Mouse (Mus musculus): ENCODE data around the gene Rbfox1. TPM values are rescaled to one million over a fixed set of nuclear protein-coding genes. Genes with fewer than 3 reads are reported as not detected.

Gene Rbfox1
- polyA plus RNA-seq, 1 experiment from 2014 or later = 7.5 TPM

DNA sequence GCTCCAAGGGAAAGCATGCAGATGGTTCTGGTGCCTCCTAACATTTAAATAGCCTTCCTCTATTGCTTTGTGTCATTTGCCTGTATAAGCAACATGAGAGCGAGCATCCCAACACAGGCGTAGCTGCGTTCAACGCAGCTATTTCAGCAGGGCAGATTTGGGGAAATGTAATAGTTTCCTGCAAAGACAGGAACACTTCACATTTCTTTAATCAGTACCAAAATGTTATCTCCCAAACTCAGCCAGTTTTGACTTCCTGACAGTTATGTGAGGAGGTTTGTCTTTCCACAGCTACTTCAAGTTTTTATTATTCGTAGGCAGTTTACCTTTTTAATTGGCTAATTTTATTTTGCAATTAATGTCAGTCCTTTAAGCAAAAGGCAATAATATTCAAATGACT lies 1149.1 kb downstream of the Rbfox1 start:
- no peak overlapping the region for H3K4me2 ChIP-seq (replicated peaks; ENCODE audit: low read depth, low read length)
- 0 out of 2 replicates have a peak, but pooled peaks cover 5% of the 10 kb centered on the region for H3K4me1 ChIP-seq (ENCODE audit: control insufficient read depth, insufficient read depth, low read length)
- 86% methylated on average over 5 of the region's 5 CpGs for WGBS
- no peak overlapping the region for H3K4me3 ChIP-seq (ENCODE audit: low read length)
- no peak for ATAC-seq (ENCODE audit: low FRiP score, low TSS enrichment)
- H3K9ac ChIP-seq (ENCODE audit: low read depth, low read length) = no peak overlapping the region
- H3K27ac ChIP-seq (ENCODE audit: low read depth, low read length) = no peak overlapping the region
- H3K27me3 ChIP-seq (ENCODE audit: control insufficient read depth, insufficient read depth, low read length) = peaks cover 6% of the 10 kb centered on the region; the same call in 1 of the 2 replicates
- H3K9me3 ChIP-seq (ENCODE audit: control insufficient read depth, low read length) = no peaks in the 10 kb centered on the region
- no peaks in the 10 kb centered on the region for H3K36me3 ChIP-seq (ENCODE audit: control insufficient read depth, insufficient read depth, low read length)

DNA sequence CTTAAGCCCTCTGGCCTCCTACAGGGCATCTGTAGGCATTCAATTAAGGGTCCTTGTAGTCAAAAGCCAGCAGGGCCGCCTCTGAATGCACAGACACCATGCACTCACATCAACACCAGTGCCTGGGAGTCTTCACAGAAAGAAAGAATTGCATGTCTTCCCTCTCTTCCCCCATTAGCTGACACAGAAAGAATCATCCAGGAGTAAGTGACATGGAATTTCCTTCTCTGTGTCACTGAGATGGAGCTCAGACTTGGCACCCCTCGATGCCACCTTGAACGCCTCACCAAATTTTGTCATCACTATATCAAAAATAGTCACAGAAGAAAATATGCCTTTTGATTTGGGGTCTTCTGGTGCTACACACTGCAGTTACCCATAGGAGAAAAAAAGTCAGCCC lies 1151.4 kb downstream of the Rbfox1 start:
- Histone ChIP-seq H3K4me1 (ENCODE audit: control insufficient read depth, insufficient read depth, low read length) (0 out of 2 replicates have a peak, but pooled peaks cover 5% of the 10 kb centered on the region), H3K27me3 (ENCODE audit: control insufficient read depth, insufficient read depth, low read length) (peaks cover 12% of the 10 kb centered on the region; the same call in 1 of the 2 replicates), H3K36me3 (ENCODE audit: control insufficient read depth, insufficient read depth, low read length) (no peaks in the 10 kb centered on the region), H3K27ac (ENCODE audit: low read depth, low read length) (no peak overlapping the region), H3K9me3 (ENCODE audit: control insufficient read depth, low read length) (no peaks in the 10 kb centered on the region), H3K9ac (ENCODE audit: low read depth, low read length) (no peak overlapping the region), H3K4me2 (replicated peaks; ENCODE audit: low read depth, low read length) (no peak overlapping the region), H3K4me3 (ENCODE audit: low read length) (no peak overlapping the region)
- WGBS = 81% methylated on average over 3 of the region's 3 CpGs
- ATAC-seq (ENCODE audit: low FRiP score, low TSS enrichment) = no peak

- Histone ChIP-seq H3K27ac (ENCODE audit: low read depth, low read length) (no peak overlapping the region), H3K9ac (ENCODE audit: low read depth, low read length) (no peak overlapping the region), H3K4me1 (ENCODE audit: control insufficient read depth, insufficient read depth, low read length) (0 out of 2 replicates have a peak, but pooled peaks cover 5% of the 10 kb centered on the region), H3K27me3 (ENCODE audit: control insufficient read depth, insufficient read depth, low read length) (peaks cover 12% of the 10 kb centered on the region; the same call in 1 of the 2 replicates), H3K4me3 (ENCODE audit: low read length) (no peak overlapping the region), H3K9me3 (ENCODE audit: control insufficient read depth, low read length) (no peaks in the 10 kb centered on the region), H3K36me3 (ENCODE audit: control insufficient read depth, insufficient read depth, low read length) (no peaks in the 10 kb centered on the region), H3K4me2 (replicated peaks; ENCODE audit: low read depth, low read length) (no peak overlapping the region)
- no peak for ATAC-seq (ENCODE audit: low FRiP score, low TSS enrichment)
- 62% methylated on average over 8 of the region's 8 CpGs for WGBS
Observed at GRCm38 (mm10) chr16:7036988-7037387, 1151.8 kb downstream of the Rbfox1 start.

- H3K4me1 ChIP-seq (ENCODE audit: control insufficient read depth, insufficient read depth, low read length) = 0 out of 2 replicates have a peak, but pooled peaks cover 5% of the 10 kb centered on the region
- peaks cover 12% of the 10 kb centered on the region; the same call in 1 of the 2 replicates for H3K27me3 ChIP-seq (ENCODE audit: control insufficient read depth, insufficient read depth, low read length)
- H3K4me3 ChIP-seq (ENCODE audit: low read length) = peak overlapping the region; percentile 38
- H3K27ac ChIP-seq (ENCODE audit: low read depth, low read length) = no peak overlapping the region
- no peaks in the 10 kb centered on the region for H3K9me3 ChIP-seq (ENCODE audit: control insufficient read depth, low read length)
- no peak overlapping the region for H3K9ac ChIP-seq (ENCODE audit: low read depth, low read length)
- H3K4me2 ChIP-seq (replicated peaks; ENCODE audit: low read depth, low read length) = peak overlapping the region; percentile 49
- ATAC-seq (ENCODE audit: low FRiP score, low TSS enrichment) = peak; percentile 43; the same call in 1 of the 2 replicates
- H3K36me3 ChIP-seq (ENCODE audit: control insufficient read depth, insufficient read depth, low read length) = no peaks in the 10 kb centered on the region
- 1% methylated on average over 18 of the region's 18 CpGs for WGBS
Observed at GRCm38 (mm10) chr16:7038639-7039260, 1153.6 kb downstream of the Rbfox1 start.

- peak overlapping the region; percentile 49 for H3K4me2 ChIP-seq (replicated peaks; ENCODE audit: low read depth, low read length)
- WGBS = under 1% methylated on average over 27 of the region's 30 CpGs
- H3K4me3 ChIP-seq (ENCODE audit: low read length) = peak overlapping the region; percentile 38
- peaks cover 12% of the 10 kb centered on the region; the same call in 1 of the 2 replicates for H3K27me3 ChIP-seq (ENCODE audit: control insufficient read depth, insufficient read depth, low read length)
- peak overlapping the region; percentile 42; the same call in 1 of the 2 replicates for H3K9ac ChIP-seq (ENCODE audit: low read depth, low read length)
- no peak overlapping the region for H3K27ac ChIP-seq (ENCODE audit: low read depth, low read length)
- no peaks in the 10 kb centered on the region for H3K9me3 ChIP-seq (ENCODE audit: control insufficient read depth, low read length)
- ATAC-seq (ENCODE audit: low FRiP score, low TSS enrichment) = peak; percentile 45; the same call in 1 of the 2 replicates
- H3K4me1 ChIP-seq (ENCODE audit: control insufficient read depth, insufficient read depth, low read length) = 0 out of 2 replicates have a peak, but pooled peaks cover 5% of the 10 kb centered on the region
- no peaks in the 10 kb centered on the region for H3K36me3 ChIP-seq (ENCODE audit: control insufficient read depth, insufficient read depth, low read length)
Observed at GRCm38 (mm10) chr16:7039404-7040367, 1154.5 kb downstream of the Rbfox1 start.

GRCm38 (mm10) chr16:7040691-7041090 lies 1155.5 kb downstream of the Rbfox1 start:
- 27% methylated on average over 6 of the region's 6 CpGs for WGBS
- peak; percentile 45; the same call in 1 of the 2 replicates for ATAC-seq (ENCODE audit: low FRiP score, low TSS enrichment)
- Histone ChIP-seq H3K27ac (ENCODE audit: low read depth, low read length) (no peak overlapping the region), H3K4me3 (ENCODE audit: low read length) (no peak overlapping the region), H3K9ac (ENCODE audit: low read depth, low read length) (no peak overlapping the region), H3K4me2 (replicated peaks; ENCODE audit: low read depth, low read length) (no peak overlapping the region; the same call in 1 of the 2 replicates), H3K27me3 (ENCODE audit: control insufficient read depth, insufficient read depth, low read length) (peaks cover 12% of the 10 kb centered on the region; the same call in 1 of the 2 replicates), H3K4me1 (ENCODE audit: control insufficient read depth, insufficient read depth, low read length) (0 out of 2 replicates have a peak, but pooled peaks cover 5% of the 10 kb centered on the region), H3K36me3 (ENCODE audit: control insufficient read depth, insufficient read depth, low read length) (no peaks in the 10 kb centered on the region), H3K9me3 (ENCODE audit: control insufficient read depth, low read length) (no peaks in the 10 kb centered on the region)

- Histone ChIP-seq H3K4me2 (replicated peaks; ENCODE audit: low read depth, low read length) (no peak overlapping the region), H3K36me3 (ENCODE audit: control insufficient read depth, insufficient read depth, low read length) (no peaks in the 10 kb centered on the region), H3K4me3 (ENCODE audit: low read length) (no peak overlapping the region), H3K9ac (ENCODE audit: low read depth, low read length) (no peak overlapping the region), H3K27me3 (ENCODE audit: control insufficient read depth, insufficient read depth, low read length) (no peaks in the 10 kb centered on the region), H3K9me3 (ENCODE audit: control insufficient read depth, low read length) (no peaks in the 10 kb centered on the region), H3K27ac (ENCODE audit: low read depth, low read length) (no peak overlapping the region), H3K4me1 (ENCODE audit: control insufficient read depth, insufficient read depth, low read length) (no peaks in the 10 kb centered on the region)
- 80% methylated on average over 2 of the region's 2 CpGs for WGBS
- ATAC-seq (ENCODE audit: low FRiP score, low TSS enrichment) = no peak
Observed at GRCm38 (mm10) chr16:7047421-7047820, 1162.3 kb downstream of the Rbfox1 start.

GRCm38 (mm10) chr16:7049162-7049971 lies 1164.2 kb downstream of the Rbfox1 start:
- H3K4me3 ChIP-seq (ENCODE audit: low read length) = no peak overlapping the region
- no peak overlapping the region for H3K27ac ChIP-seq (ENCODE audit: low read depth, low read length)
- no peaks in the 10 kb centered on the region for H3K36me3 ChIP-seq (ENCODE audit: control insufficient read depth, insufficient read depth, low read length)
- peak overlapping the region; percentile 28 for H3K4me2 ChIP-seq (replicated peaks; ENCODE audit: low read depth, low read length)
- H3K9me3 ChIP-seq (ENCODE audit: control insufficient read depth, low read length) = no peaks in the 10 kb centered on the region
- WGBS = 17% methylated on average over 18 of the region's 18 CpGs
- H3K4me1 ChIP-seq (ENCODE audit: control insufficient read depth, insufficient read depth, low read length) = no peaks in the 10 kb centered on the region
- no peak overlapping the region for H3K9ac ChIP-seq (ENCODE audit: low read depth, low read length)
- H3K27me3 ChIP-seq (ENCODE audit: control insufficient read depth, insufficient read depth, low read length) = no peaks in the 10 kb centered on the region
- no peak for ATAC-seq (ENCODE audit: low FRiP score, low TSS enrichment)

Measured in kidney, embryonic 14.5 days (tissue).